Mouse (Mus musculus): ENCODE results near the gene Kif2a. TPM values are rescaled to one million over a fixed set of nuclear protein-coding genes. Genes with fewer than 3 reads are reported as not detected.

Kif2a gene
- polyA plus RNA-seq, 1 experiment from 2014 or later: 25.7 TPM

DNA sequence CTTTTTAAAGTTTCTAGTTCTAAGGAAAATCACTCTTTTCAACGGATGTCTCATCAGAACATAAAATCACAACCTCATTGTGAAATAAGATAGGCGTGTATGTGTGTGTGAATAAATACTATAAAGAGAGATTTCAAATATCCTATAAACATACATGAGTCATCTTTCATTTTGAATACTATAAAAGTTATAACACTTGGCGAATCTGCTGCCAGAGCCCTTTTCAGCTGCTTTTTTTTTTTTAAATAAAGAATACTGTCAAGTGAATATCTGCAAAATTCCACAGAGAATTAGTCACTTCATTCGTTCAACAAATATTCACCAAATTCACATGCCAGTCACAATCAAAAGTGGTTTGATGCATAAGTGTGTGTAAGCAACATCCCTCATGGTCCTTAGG, 13.2 kb upstream of the Kif2a start:
- H3K36me3 ChIP-seq (replicated peaks; ENCODE audit: control insufficient read depth, insufficient read depth, low read depth, low read length): no peaks in the 10 kb centered on the region
- H3K27me3 ChIP-seq (ENCODE audit: control insufficient read depth, insufficient read depth, low read length): no peaks in the 10 kb centered on the region
- H3K4me3 ChIP-seq (ENCODE audit: low read depth, low read length): no peak overlapping the region
- H3K27ac ChIP-seq (replicated peaks; ENCODE audit: low read depth, low read length): no peak overlapping the region
- no peak overlapping the region for H3K4me2 ChIP-seq (ENCODE audit: low read depth, low read length)
- no peaks in the 10 kb centered on the region for H3K4me1 ChIP-seq (ENCODE audit: control insufficient read depth, insufficient read depth, low read length)
- DNase-seq (ENCODE audit: low spot score) (no peak), ATAC-seq (replicated peaks; ENCODE audit: insufficient number of reproducible peaks, low FRiP score, low TSS enrichment, low read depth) (no peak)
- no peaks in the 10 kb centered on the region for H3K9me3 ChIP-seq (replicated peaks; ENCODE audit: control insufficient read depth, low read length)
- no peak overlapping the region for H3K9ac ChIP-seq (replicated peaks; ENCODE audit: low read length)
- WGBS: 87% methylated on average over 4 of the region's 4 CpGs

DNA sequence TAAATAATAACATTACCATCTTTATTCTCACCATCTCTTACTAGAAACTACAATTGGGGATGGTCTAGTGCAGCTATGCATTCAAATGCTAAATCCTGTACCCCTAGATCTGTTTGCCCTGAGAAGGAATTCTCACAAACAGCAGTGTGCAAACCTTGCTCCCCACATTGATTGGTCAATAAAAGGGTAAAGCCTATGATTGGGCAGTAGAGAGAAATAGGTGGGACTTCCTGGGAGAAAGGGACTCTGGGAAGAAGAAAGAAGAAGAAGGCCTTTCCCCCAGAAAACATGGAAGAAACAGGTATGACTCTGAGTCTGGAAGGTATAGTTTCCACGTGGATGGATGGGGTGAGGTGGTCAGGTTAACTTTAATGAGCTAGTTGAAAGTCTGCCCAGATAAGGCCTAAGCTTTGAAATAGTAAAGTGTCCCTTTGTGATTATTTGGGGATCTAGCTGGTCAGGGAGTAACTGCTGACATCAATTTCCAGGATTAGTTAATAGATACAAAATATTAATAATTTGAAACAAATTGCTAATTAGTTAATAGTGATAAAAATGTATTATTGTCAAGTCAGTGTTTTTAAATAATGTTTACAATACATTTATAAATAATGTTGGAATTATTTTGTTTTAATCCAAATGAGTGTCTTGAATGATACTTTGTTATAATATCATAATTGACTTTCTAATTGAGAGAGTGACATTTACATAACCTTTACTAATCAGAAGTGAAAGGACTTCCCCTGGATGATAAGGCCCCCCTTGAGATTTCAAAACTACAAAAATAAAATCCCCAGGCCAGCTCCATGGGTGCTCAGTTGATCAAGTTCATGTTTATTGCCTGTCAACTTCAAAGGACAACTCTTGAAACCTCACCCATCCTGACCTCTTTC, 12.3 kb upstream of the Kif2a start:
- 53% methylated on average over 1 of the region's 1 CpGs for WGBS
- ATAC-seq (replicated peaks; ENCODE audit: insufficient number of reproducible peaks, low FRiP score, low TSS enrichment, low read depth) (no peak), DNase-seq (ENCODE audit: low spot score) (no peak)
- Histone ChIP-seq H3K4me2 (ENCODE audit: low read depth, low read length) (no peak overlapping the region), H3K9me3 (replicated peaks; ENCODE audit: control insufficient read depth, low read length) (no peaks in the 10 kb centered on the region), H3K36me3 (replicated peaks; ENCODE audit: control insufficient read depth, insufficient read depth, low read depth, low read length) (no peaks in the 10 kb centered on the region), H3K9ac (replicated peaks; ENCODE audit: low read length) (no peak overlapping the region), H3K27me3 (ENCODE audit: control insufficient read depth, insufficient read depth, low read length) (no peaks in the 10 kb centered on the region), H3K27ac (replicated peaks; ENCODE audit: low read depth, low read length) (no peak overlapping the region), H3K4me1 (ENCODE audit: control insufficient read depth, insufficient read depth, low read length) (no peaks in the 10 kb centered on the region), H3K4me3 (ENCODE audit: low read depth, low read length) (no peak overlapping the region)

DNA sequence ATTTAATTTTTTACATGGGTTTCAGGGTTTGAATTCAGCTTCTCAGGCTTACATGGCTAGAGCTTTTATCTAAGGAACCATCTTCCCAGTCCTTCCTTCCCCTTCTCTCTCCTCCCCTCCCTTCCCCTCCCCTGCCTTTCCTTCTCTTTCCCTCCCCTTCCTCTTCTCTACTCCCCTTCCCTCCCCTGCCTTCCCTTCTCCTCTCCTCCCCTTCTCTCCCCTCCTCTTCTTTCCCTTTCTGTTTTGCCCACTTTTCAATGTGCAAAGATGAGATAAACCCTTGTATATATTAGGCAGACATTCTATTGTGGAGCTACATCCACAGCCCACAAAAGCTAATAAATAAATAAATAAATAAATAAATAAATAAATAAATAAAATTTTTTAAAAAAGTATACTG, 9.3 kb upstream of the Kif2a start:
- DNase-seq (ENCODE audit: low spot score) (no peak), ATAC-seq (replicated peaks; ENCODE audit: insufficient number of reproducible peaks, low FRiP score, low TSS enrichment, low read depth) (no peak)
- Histone ChIP-seq H3K9me3 (replicated peaks; ENCODE audit: control insufficient read depth, low read length) (no peaks in the 10 kb centered on the region), H3K27ac (replicated peaks; ENCODE audit: low read depth, low read length) (no peak overlapping the region), H3K4me3 (ENCODE audit: low read depth, low read length) (no peak overlapping the region), H3K36me3 (replicated peaks; ENCODE audit: control insufficient read depth, insufficient read depth, low read depth, low read length) (no peaks in the 10 kb centered on the region), H3K27me3 (ENCODE audit: control insufficient read depth, insufficient read depth, low read length) (no peaks in the 10 kb centered on the region), H3K4me2 (ENCODE audit: low read depth, low read length) (no peak overlapping the region), H3K9ac (replicated peaks; ENCODE audit: low read length) (no peak overlapping the region), H3K4me1 (ENCODE audit: control insufficient read depth, insufficient read depth, low read length) (no peaks in the 10 kb centered on the region)

DNA sequence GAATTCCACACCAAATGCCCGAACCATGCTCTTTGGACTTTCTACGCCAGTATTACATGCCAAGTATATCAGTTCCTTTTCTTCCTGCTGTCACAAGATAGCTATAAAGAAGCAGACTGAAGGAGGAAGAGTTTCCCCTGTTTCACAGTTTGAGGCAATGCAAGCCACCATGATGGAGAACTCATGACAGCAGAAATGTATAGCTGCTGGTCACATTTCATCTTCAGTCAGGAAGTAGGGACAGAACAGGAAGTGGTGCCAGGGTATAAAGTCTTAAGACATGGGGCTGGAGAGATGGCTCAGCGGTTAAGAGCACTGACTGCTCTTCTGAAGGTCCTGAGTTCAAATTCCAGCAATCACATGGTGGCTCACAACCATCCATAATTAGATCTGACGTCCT, 5.3 kb upstream of the Kif2a start:
- H3K4me1 ChIP-seq (ENCODE audit: control insufficient read depth, insufficient read depth, low read length): no peaks in the 10 kb centered on the region
- WGBS: 90% methylated on average over 4 of the region's 4 CpGs
- ATAC-seq (replicated peaks; ENCODE audit: insufficient number of reproducible peaks, low FRiP score, low TSS enrichment, low read depth): no peak
- H3K4me2 ChIP-seq (ENCODE audit: low read depth, low read length): no peak overlapping the region
- H3K9ac ChIP-seq (replicated peaks; ENCODE audit: low read length): no peak overlapping the region
- no peak for DNase-seq (ENCODE audit: low spot score)
- H3K27ac ChIP-seq (replicated peaks; ENCODE audit: low read depth, low read length): no peak overlapping the region
- no peaks in the 10 kb centered on the region for H3K36me3 ChIP-seq (replicated peaks; ENCODE audit: control insufficient read depth, insufficient read depth, low read depth, low read length)
- H3K9me3 ChIP-seq (replicated peaks; ENCODE audit: control insufficient read depth, low read length): no peaks in the 10 kb centered on the region
- H3K4me3 ChIP-seq (ENCODE audit: low read depth, low read length): no peak overlapping the region
- H3K27me3 ChIP-seq (ENCODE audit: control insufficient read depth, insufficient read depth, low read length): no peaks in the 10 kb centered on the region

DNA sequence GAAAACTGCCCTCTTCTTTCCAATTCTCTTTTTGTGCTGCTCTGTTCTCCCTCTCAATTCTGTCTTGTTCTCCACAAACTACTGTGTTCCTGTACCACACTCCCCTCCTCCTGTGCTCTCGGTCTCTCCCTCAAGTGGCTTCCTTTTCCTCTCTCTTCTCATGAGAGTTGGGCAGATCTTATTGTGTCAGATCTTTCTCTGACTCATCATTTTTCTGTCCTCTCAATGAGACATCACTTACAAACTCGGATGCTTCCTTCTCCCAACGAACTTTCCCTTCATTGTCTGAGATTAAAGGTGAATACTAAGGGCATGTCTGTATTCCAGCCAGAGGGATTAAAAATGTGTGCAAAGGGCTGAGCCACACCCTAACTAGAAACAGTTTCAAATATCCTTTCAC, 3.7 kb upstream of the Kif2a start:
- Histone ChIP-seq H3K36me3 (replicated peaks; ENCODE audit: control insufficient read depth, insufficient read depth, low read depth, low read length) (no peaks in the 10 kb centered on the region), H3K9me3 (replicated peaks; ENCODE audit: control insufficient read depth, low read length) (no peaks in the 10 kb centered on the region), H3K9ac (replicated peaks; ENCODE audit: low read length) (no peak overlapping the region), H3K4me3 (ENCODE audit: low read depth, low read length) (no peak overlapping the region), H3K27me3 (ENCODE audit: control insufficient read depth, insufficient read depth, low read length) (no peaks in the 10 kb centered on the region), H3K4me1 (ENCODE audit: control insufficient read depth, insufficient read depth, low read length) (no peaks in the 10 kb centered on the region), H3K27ac (replicated peaks; ENCODE audit: low read depth, low read length) (no peak overlapping the region), H3K4me2 (ENCODE audit: low read depth, low read length) (no peak overlapping the region)
- DNase-seq (ENCODE audit: low spot score): no peak
- no peak for ATAC-seq (replicated peaks; ENCODE audit: insufficient number of reproducible peaks, low FRiP score, low TSS enrichment, low read depth)
- WGBS: 76% methylated on average over 3 of the region's 3 CpGs

DNA sequence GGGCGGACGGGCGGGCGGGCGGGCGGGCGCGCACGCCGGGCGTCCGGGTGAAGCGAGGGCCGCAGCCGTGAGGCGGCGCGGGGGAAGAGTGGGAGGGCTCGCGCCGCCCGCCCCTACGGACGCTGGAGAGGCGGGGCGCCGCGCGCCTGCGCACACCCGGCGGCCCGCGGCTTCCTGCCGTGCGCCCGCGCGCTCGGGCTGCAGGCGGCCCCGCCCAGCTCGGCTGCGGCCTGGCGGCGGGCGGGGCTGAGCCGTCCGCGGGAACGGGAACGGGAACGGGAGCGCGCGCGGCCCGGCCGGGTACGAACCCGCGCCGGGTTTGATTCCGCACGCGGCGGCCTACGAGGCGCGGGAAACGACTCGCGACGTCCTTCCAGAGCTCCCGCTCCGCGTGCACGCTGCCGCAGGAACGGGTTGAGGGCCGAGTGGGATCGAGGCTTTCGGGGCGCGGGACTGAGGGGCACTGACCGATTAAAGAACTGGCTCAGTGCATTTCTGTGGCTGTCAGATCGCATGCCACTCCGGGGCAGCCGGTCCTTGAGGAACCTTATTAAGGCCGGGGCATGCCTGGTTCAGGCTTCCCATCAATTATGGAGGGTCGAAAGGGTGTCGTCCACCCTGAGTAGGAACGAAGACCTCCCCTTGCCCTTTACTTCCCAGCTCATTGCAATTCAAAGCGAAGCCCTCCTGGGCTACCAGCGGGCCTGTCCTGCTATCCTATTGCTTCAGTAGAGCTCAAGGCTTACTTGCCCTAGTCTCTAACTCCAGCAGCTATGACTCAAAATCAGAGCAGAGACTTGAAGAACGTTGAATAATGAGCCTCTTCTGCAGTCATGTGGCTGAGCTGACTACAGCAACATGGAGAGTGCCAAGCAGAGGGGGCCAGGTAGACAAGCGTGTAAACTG, 593 bp upstream of the Kif2a start:
- WGBS: 1% methylated on average over 68 of the region's 97 CpGs
- H3K27me3 ChIP-seq (ENCODE audit: control insufficient read depth, insufficient read depth, low read length): no peaks in the 10 kb centered on the region
- no peaks in the 10 kb centered on the region for H3K9me3 ChIP-seq (replicated peaks; ENCODE audit: control insufficient read depth, low read length)
- H3K4me1 ChIP-seq (ENCODE audit: control insufficient read depth, insufficient read depth, low read length): no peaks in the 10 kb centered on the region
- DNase-seq (ENCODE audit: low spot score) (peak; percentile 91), ATAC-seq (replicated peaks; ENCODE audit: insufficient number of reproducible peaks, low FRiP score, low TSS enrichment, low read depth) (peak; percentile 94)
- peak overlapping the region; percentile 54 for H3K4me2 ChIP-seq (ENCODE audit: low read depth, low read length)
- H3K9ac ChIP-seq (replicated peaks; ENCODE audit: low read length): peak overlapping the region; percentile 90
- no peaks in the 10 kb centered on the region for H3K36me3 ChIP-seq (replicated peaks; ENCODE audit: control insufficient read depth, insufficient read depth, low read depth, low read length)
- H3K4me3 ChIP-seq (ENCODE audit: low read depth, low read length): peak overlapping the region; percentile 93
- peak overlapping the region; percentile 93 for H3K27ac ChIP-seq (replicated peaks; ENCODE audit: low read depth, low read length)

DNA sequence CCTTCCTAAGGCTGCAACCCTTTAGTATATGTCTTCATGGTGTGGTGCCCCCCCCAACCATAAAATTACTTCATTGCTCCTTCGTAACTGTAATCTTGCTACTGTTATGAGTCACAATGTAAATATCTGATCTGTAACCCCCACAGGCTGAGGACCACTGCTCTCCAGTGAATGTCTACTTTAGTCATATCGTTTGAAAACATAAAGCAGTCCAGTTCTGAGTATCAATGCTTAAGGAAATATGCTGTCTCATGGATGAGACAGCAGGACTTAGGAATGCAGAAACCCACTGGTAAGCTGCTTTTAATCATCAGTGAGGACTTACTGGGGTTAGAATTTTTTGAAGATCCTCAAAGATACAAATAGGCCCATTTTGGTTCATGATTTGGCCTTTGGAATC, 2.5 kb downstream of the Kif2a start:
- Histone ChIP-seq H3K27me3 (ENCODE audit: control insufficient read depth, insufficient read depth, low read length) (no peaks in the 10 kb centered on the region), H3K27ac (replicated peaks; ENCODE audit: low read depth, low read length) (no peak overlapping the region), H3K9ac (replicated peaks; ENCODE audit: low read length) (no peak overlapping the region), H3K36me3 (replicated peaks; ENCODE audit: control insufficient read depth, insufficient read depth, low read depth, low read length) (no peaks in the 10 kb centered on the region), H3K4me1 (ENCODE audit: control insufficient read depth, insufficient read depth, low read length) (no peaks in the 10 kb centered on the region), H3K4me3 (ENCODE audit: low read depth, low read length) (no peak overlapping the region), H3K9me3 (replicated peaks; ENCODE audit: control insufficient read depth, low read length) (no peaks in the 10 kb centered on the region), H3K4me2 (ENCODE audit: low read depth, low read length) (no peak overlapping the region)
- 80% methylated on average over 2 of the region's 2 CpGs for WGBS
- ATAC-seq (replicated peaks; ENCODE audit: insufficient number of reproducible peaks, low FRiP score, low TSS enrichment, low read depth): no peak
- DNase-seq (ENCODE audit: low spot score): no peak

DNA sequence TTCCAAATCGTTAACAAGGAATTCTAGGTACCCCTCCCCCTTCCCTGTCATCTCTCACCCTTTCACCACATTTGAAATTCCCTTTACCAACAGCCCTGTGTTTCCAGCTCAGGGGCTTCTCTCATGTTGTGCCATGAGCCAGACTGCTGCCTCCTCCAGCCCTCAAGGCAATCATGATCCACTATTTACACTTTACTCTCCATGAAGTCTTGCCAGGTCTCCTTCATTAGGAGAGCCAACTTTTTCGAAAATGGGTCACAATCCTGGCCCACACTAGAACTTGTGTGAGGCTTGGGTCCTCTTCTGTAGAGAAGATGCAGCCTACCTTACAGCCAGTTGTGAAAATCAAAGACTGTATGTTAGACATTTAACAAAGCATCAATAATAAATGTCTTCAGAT, 8.0 kb downstream of the Kif2a start:
- no peak for ATAC-seq (replicated peaks; ENCODE audit: insufficient number of reproducible peaks, low FRiP score, low TSS enrichment, low read depth)
- H3K4me3 ChIP-seq (ENCODE audit: low read depth, low read length): no peak overlapping the region

More for the DNA sequence above, 8.0 kb downstream of the Kif2a start:
- Histone ChIP-seq H3K36me3 (replicated peaks; ENCODE audit: control insufficient read depth, insufficient read depth, low read depth, low read length) (no peaks in the 10 kb centered on the region), H3K27me3 (ENCODE audit: control insufficient read depth, insufficient read depth, low read length) (no peaks in the 10 kb centered on the region), H3K9ac (replicated peaks; ENCODE audit: low read length) (no peak overlapping the region), H3K4me2 (ENCODE audit: low read depth, low read length) (no peak overlapping the region), H3K4me1 (ENCODE audit: control insufficient read depth, insufficient read depth, low read length) (no peaks in the 10 kb centered on the region), H3K9me3 (replicated peaks; ENCODE audit: control insufficient read depth, low read length) (no peaks in the 10 kb centered on the region), H3K27ac (replicated peaks; ENCODE audit: low read depth, low read length) (no peak overlapping the region)
- DNase-seq (ENCODE audit: low spot score): no peak
- 78% methylated on average over 2 of the region's 2 CpGs for WGBS

All from embryonic facial prominence, embryonic 11.5 days (tissue).